Mouse (Mus musculus): ENCODE measurements around the gene Ccl20. TPM values are rescaled to one million over a fixed set of nuclear protein-coding genes. Genes with fewer than 3 reads are reported as not detected.

Gene Ccl20
- polyA plus RNA-seq (2021), result 2.6 TPM

DNA sequence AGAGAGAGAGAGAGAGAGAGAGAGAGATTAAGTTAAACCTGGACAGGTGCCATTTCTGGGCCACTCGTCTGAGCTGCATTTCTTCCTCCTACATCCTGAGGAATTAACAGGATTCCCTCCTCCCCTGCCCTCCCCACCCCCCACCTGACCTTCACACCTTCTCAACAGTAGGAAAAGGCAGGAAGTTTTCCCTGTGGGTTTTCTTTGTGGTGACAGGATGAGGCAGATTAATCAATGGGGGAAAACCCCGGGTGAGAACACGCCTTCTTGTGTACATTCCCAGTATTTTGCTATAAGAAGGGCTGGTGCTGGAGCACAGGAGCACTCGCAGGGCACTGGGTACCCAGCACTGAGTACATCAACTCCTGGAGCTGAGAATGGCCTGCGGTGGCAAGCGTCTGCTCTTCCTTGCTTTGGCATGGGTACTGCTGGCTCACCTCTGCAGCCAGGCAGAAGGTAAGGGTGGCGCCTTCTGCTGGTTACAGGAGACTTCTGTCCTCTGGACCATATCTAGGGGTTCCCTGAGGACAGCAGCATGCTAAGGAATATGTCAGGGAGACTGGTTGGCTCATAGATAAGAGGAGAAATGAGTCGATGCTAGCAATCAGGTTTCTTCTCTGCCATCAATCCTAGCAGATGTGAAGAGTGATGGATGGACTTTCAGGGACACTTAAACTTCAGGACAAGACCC lies at the start of gene Ccl20:
Gene Ccl20, plus strand, starts transcription at position 320 of the 691 bp plus-strand sequence.
- ATAC-seq (no peak), DNase-seq (ENCODE audit: low read depth, low spot score) (no peak)
- ChIA-PET CTCF (no interaction called here), POLR2A (no interaction called here)
- in situ Hi-C loops (cut with MboI; ENCODE audit: low pct_unique_long_range_greater_than_20kb), result no loop called here
- H3K27me3 ChIP-seq, result no peaks in the 10 kb centered on the region
- no peak for TF ChIP-seq CTCF (IDR thresholded peaks at IDR 0.05)

DNA sequence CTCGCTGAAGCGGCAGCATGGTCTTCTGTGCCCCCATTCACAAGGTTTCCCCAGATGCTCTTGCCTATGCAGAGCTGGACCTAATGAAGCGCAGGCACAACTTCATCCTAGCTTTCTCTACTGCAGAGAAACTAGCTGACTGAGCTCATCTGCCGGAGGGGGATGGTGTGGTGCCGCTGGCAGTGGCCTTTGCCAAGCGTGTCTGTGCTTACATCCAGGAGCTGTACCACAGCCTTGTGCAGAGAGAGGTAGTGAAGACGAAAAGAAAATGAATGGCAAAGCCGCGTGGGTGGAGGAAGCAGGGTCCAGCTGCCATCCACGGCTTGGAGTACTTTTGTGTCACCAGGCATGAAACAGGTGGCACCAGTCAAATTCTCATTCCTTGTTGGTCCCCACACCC lies 49.4 kb upstream of the Ccl20 start:
- in situ Hi-C loops (cut with MboI; ENCODE audit: low pct_unique_long_range_greater_than_20kb), result no loop called here
- no peaks in the 10 kb centered on the region for H3K27me3 ChIP-seq
- ATAC-seq, result no peak
- no peak for DNase-seq (ENCODE audit: low read depth, low spot score)
- CTCF ChIA-PET, result interaction anchor here (1.1 to 4.2 kb wide), 2 partner anchors 9 to 11 kb away, joined by 4 to 16 read pairs; no protein-coding TSS in a partner anchor
- POLR2A ChIA-PET, result no interaction called here
- TF ChIP-seq CTCF (IDR thresholded peaks at IDR 0.05), result no peak

DNA sequence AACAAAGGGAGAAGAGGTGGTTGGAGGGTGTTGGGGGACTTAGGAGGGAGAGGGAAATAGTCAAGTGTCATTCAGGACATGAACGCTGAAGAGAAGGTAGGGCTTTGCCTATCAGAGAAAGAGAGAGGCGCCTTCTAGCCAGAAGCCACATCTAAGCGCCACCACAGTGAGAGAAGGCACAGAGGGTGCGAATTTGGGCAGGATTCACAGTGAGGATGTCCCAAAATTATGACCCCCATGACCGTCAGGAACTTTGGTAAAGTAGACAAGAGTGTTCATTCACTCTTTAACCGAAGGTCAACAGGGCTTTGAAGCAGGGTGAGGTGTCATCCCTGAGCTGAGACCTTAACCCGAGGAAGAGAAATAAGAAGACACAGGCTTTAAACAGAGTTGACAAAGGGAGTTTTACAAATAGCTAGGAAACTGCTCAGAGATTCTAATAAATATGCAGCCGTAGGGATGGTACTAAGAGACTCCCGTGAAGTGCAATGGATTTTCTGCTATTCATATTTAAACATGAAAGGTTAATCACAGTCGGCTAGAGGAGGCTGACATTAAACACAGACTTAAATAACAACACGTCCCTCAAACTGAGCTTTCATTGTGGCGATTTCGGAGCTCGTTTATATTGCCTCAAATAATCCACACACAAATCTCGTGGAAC lies 40.9 kb upstream of the Ccl20 start:
- in situ Hi-C loops (cut with MboI; ENCODE audit: low pct_unique_long_range_greater_than_20kb), result no loop called here
- TF ChIP-seq CTCF (IDR thresholded peaks at IDR 0.05), result no peak
- no peak for ATAC-seq
- DNase-seq (ENCODE audit: low read depth, low spot score), result no peak
- H3K27me3 ChIP-seq, result no peaks in the 10 kb centered on the region
- ChIA-PET POLR2A (no interaction called here), CTCF (interaction anchor here (0.7 to 2.0 kb wide), 15 partner anchors 9 to 74 kb away, joined by 3 to 16 read pairs (median 4); no protein-coding TSS in a partner anchor)

DNA sequence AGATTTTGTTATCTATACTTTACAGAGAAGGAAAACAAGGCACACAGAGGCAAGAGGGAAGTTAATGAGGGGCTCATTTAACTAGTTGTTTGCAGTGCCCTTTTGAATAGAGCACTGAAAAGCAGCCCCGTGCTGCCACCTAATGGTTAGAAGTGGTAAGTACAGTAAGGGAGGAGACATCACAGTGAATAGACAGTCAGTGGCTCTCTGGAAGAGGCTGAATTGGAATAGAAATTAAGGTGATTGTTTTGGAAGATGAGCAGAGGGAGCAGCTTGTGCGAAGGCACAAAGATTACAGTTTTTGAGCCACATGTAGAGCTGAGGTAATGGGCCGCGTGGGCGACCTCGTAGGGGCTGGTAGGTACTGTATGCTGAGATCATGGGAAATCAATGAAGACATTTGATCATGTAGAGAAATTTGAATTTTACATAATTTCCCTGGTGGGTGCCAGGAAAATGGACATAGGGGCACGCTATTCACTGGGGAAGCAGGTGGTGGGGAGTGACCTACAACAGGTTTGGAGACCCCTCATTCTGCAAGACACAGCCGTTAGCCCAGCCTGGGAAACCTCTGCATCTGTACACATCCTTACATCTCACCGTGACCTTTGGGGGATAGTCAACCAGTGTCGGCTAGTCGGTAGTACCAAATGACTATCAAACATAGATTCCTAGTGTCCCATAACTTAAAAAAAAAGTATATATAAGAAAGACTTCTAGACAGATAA lies 40.2 kb upstream of the Ccl20 start:
- in situ Hi-C loops (cut with MboI; ENCODE audit: low pct_unique_long_range_greater_than_20kb), result no loop called here
- no peak for ATAC-seq
- no peaks in the 10 kb centered on the region for H3K27me3 ChIP-seq
- POLR2A ChIA-PET, result interaction anchor here (0.7 kb wide), 1 partner anchor 1586 kb away, joined by 3 read pairs; no protein-coding TSS in a partner anchor
- DNase-seq (ENCODE audit: low read depth, low spot score), result no peak
- TF ChIP-seq CTCF (IDR thresholded peaks at IDR 0.05), result peak; percentile 77
- CTCF ChIA-PET, result interaction anchor here (0.7 to 2.0 kb wide), 15 partner anchors 10 to 74 kb away, joined by 3 to 16 read pairs (median 4); no protein-coding TSS in a partner anchor

DNA sequence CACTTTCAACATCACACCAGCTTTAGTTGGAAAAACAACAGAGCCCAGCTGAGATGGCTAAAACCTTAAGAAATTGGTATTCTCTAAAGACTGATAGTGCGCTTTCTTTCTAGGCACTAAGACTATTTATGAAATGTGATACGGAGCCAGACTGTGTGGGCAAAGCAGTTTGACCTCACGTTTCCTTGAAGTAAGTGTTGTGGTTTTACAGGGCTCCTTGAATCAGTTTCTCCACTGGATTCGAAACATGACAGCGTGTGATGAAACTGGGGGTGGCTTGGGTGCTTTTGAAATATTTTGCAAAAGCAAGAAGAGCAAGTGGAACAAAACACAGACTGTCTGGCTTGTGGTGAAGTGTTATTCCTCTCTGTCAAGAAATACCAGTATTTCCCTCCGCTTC lies 39.5 kb upstream of the Ccl20 start:
- no peak for DNase-seq (ENCODE audit: low read depth, low spot score)
- no peaks in the 10 kb centered on the region for H3K27me3 ChIP-seq
- ChIA-PET POLR2A (interaction anchor here (0.7 kb wide), 1 partner anchor 1587 kb away, joined by 3 read pairs; no protein-coding TSS in a partner anchor), CTCF (interaction anchor here (2.0 kb wide), 1 partner anchor 11 kb away, joined by 9 read pairs; no protein-coding TSS in a partner anchor)
- ATAC-seq, result no peak
- TF ChIP-seq CTCF (IDR thresholded peaks at IDR 0.05), result no peak
- in situ Hi-C loops (cut with MboI; ENCODE audit: low pct_unique_long_range_greater_than_20kb), result no loop called here

DNA sequence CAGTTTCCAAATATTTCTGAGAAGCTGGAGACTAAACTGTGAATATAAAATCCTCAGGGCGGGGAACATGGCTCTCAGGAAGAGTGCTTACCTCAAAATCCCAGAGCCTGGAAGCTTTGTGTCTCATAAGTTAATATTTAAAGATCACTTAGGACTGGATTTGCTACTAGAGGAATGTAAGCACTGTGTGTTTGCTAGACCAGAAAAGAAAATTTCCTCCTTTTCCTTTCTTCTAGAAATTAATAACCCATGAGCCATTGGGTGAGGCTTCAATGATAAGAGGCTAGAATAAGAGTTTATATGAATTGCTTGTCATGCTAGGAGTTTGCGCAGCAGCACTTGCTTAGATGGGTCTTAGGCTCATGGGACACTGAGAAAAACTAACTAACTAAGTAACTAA lies 31.8 kb upstream of the Ccl20 start:
- POLR2A ChIA-PET, result no interaction called here
- H3K27me3 ChIP-seq, result no peaks in the 10 kb centered on the region
- in situ Hi-C loops (cut with MboI; ENCODE audit: low pct_unique_long_range_greater_than_20kb), result loop anchor here (5.0 kb wide), 1 partner anchor 68 kb away; no protein-coding TSS in a partner anchor
- CTCF ChIA-PET, result interaction anchor here (0.9 to 1.4 kb wide), 2 partner anchors 12 to 34 kb away, joined by 3 to 5 read pairs; no protein-coding TSS in a partner anchor
- no peak for TF ChIP-seq CTCF (IDR thresholded peaks at IDR 0.05)
- ATAC-seq (peak; percentile 65), DNase-seq (ENCODE audit: low read depth, low spot score) (no peak)

DNA sequence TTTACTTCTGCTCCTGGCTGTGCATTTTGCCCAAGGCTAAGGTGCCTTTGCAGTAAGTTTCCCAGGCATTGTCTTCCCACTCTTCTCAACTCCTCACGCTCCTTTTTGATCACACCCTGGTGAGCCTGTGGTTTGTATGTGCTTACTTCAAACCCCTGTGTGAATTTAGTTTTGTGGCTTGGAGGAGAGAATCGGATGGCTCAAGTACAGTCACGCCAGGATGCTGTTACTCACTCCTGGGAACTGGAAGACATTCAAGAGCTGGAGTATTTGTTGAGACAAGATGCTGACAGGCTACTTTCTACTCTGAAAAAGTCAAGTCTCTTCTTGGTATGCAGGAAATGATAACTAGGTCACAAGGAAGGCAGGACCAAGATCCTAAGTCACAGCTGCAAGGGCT lies 25.3 kb upstream of the Ccl20 start:
- in situ Hi-C loops (cut with MboI; ENCODE audit: low pct_unique_long_range_greater_than_20kb), result no loop called here
- no peaks in the 10 kb centered on the region for H3K27me3 ChIP-seq
- no peak for TF ChIP-seq CTCF (IDR thresholded peaks at IDR 0.05)
- ATAC-seq, result peak; percentile 83
- POLR2A ChIA-PET, result no interaction called here
- peak; percentile 81 for DNase-seq (ENCODE audit: low read depth, low spot score)
- CTCF ChIA-PET, result interaction anchor here (1.3 kb wide), 2 partner anchors 15 to 27 kb away, joined by 3 to 5 read pairs; no protein-coding TSS in a partner anchor

DNA sequence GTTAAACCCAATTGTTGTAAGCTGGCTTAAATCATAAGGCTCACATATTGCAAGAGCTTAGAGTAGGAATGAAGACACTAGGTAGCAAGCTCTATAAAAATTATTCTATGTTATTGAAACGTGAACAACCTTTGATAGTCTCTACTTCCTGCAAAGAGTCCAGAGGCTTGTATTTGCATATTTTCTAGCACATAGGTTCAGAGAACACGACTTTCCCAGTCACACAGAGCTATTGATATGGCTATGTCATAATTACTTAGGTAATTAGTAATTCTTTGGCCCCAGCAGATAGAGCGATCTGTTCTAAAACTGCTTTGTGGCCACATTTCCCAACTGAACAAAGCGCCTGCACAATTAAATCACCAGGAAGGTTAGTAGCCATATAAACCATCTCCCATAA lies 19.6 kb upstream of the Ccl20 start:
- TF ChIP-seq CTCF (IDR thresholded peaks at IDR 0.05), result no peak
- CTCF ChIA-PET, result interaction anchor here (1.0 to 2.4 kb wide), 7 partner anchors 10 to 53 kb away, joined by 3 to 8 read pairs (median 4); no protein-coding TSS in a partner anchor
- ATAC-seq, result no peak
- DNase-seq (ENCODE audit: low read depth, low spot score), result no peak
- in situ Hi-C loops (cut with MboI; ENCODE audit: low pct_unique_long_range_greater_than_20kb), result no loop called here
- POLR2A ChIA-PET, result no interaction called here
- no peaks in the 10 kb centered on the region for H3K27me3 ChIP-seq

DNA sequence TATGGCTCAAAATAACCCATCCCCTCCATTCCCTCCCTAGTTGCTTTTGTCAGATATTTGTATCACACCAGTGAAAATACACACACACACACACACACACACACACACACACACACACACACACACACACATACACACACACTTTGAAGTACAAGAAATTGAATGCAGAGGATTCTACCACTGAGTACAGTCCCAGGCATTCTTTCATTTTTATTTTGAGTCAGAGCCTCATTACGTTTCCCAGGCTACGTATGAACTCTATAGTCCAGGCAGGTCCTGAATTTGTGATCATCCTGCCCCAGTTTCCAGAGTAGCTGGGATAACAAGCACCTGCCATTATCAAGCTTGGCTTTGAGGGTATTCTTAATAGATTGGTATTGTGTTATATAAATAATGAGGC lies 17.4 kb upstream of the Ccl20 start:
- POLR2A ChIA-PET, result interaction anchor here (0.8 to 1.2 kb wide), 3 partner anchors 10 to 17 kb away, joined by 3 to 6 read pairs (median 3); no protein-coding TSS in a partner anchor
- CTCF ChIA-PET, result interaction anchor here (0.7 to 2.4 kb wide), 10 partner anchors 10 to 34 kb away, joined by 3 to 9 read pairs (median 4); no protein-coding TSS in a partner anchor
- no peak for DNase-seq (ENCODE audit: low read depth, low spot score)
- in situ Hi-C loops (cut with MboI; ENCODE audit: low pct_unique_long_range_greater_than_20kb), result no loop called here
- no peak for TF ChIP-seq CTCF (IDR thresholded peaks at IDR 0.05)
- ATAC-seq, result no peak
- H3K27me3 ChIP-seq, result no peaks in the 10 kb centered on the region

DNA sequence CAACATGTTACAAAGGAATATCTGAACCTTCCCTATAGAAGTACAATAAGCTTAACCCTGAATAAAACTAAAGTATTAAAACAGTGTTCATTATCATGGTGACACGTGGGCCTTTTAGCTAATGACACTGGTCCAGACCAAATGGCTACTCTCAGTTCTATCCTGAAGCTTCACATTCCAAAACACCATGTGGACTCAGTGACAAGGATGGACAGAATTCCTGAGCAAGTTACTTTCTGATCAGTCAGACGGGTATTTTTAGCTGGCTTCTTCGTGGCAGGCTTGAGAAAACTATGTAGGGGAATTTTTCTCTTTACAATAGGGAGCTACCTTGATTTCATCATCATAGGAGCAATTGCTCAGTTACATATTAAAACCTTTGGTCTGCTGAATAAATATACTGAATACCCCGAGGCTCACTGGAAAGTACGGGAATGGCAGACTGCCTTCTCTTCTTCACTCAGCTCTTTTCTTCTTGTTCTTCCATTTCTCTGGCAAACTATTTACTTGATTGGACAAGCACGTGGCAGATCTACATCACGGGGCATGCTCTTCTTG lies 16.9 kb upstream of the Ccl20 start:
- ChIA-PET POLR2A (interaction anchor here (0.8 to 1.2 kb wide), 3 partner anchors 11 to 17 kb away, joined by 3 to 6 read pairs (median 3); no protein-coding TSS in a partner anchor), CTCF (interaction anchor here (0.7 to 2.3 kb wide), 10 partner anchors 11 to 36 kb away, joined by 3 to 9 read pairs (median 4); no protein-coding TSS in a partner anchor)
- no peak for TF ChIP-seq CTCF (IDR thresholded peaks at IDR 0.05)
- ATAC-seq (peak; percentile 97), DNase-seq (ENCODE audit: low read depth, low spot score) (peak; percentile 83)
- H3K27me3 ChIP-seq, result no peaks in the 10 kb centered on the region
- in situ Hi-C loops (cut with MboI; ENCODE audit: low pct_unique_long_range_greater_than_20kb), result no loop called here

Data from Patski (cell line).